Mouse (Mus musculus): ENCODE data around the gene Prodh2. TPM values are rescaled to one million over a fixed set of nuclear protein-coding genes. Genes with fewer than 3 reads are reported as not detected.

Prodh2 gene
- total RNA-seq, 1 experiment, result 0.80 TPM

- H3K4me1 ChIP-seq (ENCODE audit: control insufficient read depth in 2 of 2, insufficient read depth in 2 of 2, low read length in 2 of 2, poor library complexity in 1 of 2), result peaks cover 7 to 18% of the 10 kb centered on the region in 2 experiments
- H3K36me3 ChIP-seq (ENCODE audit: control insufficient read depth, insufficient read depth, low read length, poor library complexity, severe bottlenecking), result peaks cover 53% of the 10 kb centered on the region
- TF ChIP-seq CHD2 (IDR thresholded peaks at IDR 0.05; ENCODE audit: low read depth, low read length) (no peak), MAFK (IDR thresholded peaks at IDR 0.05; ENCODE audit: insufficient read depth, low read depth, low read length) (no peak), HCFC1 (IDR thresholded peaks at IDR 0.05; ENCODE audit: borderline replicate concordance, insufficient read depth, low read length) (no peak), ZC3H11A (IDR thresholded peaks at IDR 0.05; ENCODE audit: borderline replicate concordance, low read depth, low read length) (no peak), ZNF384 (IDR thresholded peaks at IDR 0.05; ENCODE audit: low read depth, low read length) (no peak)
- in situ Hi-C loops (cut with MboI; ENCODE audit: low sequenced_read_pairs in 2 of 2, unreplicated experiment in 2 of 2), result no loop called here
- H3K27ac ChIP-seq (ENCODE audit: insufficient read depth, low read depth, low read length, poor library complexity, severe bottlenecking), result no peak overlapping the region
- no peak overlapping the region for H3K9ac ChIP-seq (ENCODE audit: insufficient read depth, low read depth, low read length, poor library complexity, severe bottlenecking)
- H3K4me3 ChIP-seq (ENCODE audit: insufficient read depth in 1 of 2, low read depth in 1 of 2, low read length in 2 of 2, poor library complexity in 1 of 2, severe bottlenecking in 1 of 2), result no peak overlapping the region
- DNase-seq (ENCODE audit: low read depth, low spot score), result no peak
- no peaks in the 10 kb centered on the region for H3K9me3 ChIP-seq (ENCODE audit: control insufficient read depth, insufficient read depth, low read depth, low read length)
These were observed 43.2 kb upstream of the Prodh2 start for GRCm38 (mm10) chr7:30450241-30450640.

- Histone ChIP-seq H3K27ac (ENCODE audit: insufficient read depth, low read depth, low read length, poor library complexity, severe bottlenecking) (no peak overlapping the region), H3K9ac (ENCODE audit: insufficient read depth, low read depth, low read length, poor library complexity, severe bottlenecking) (no peak overlapping the region), H3K36me3 (ENCODE audit: control insufficient read depth, insufficient read depth, low read length, poor library complexity, severe bottlenecking) (peaks cover 47% of the 10 kb centered on the region), H3K4me3 (ENCODE audit: insufficient read depth in 1 of 2, low read depth in 1 of 2, low read length in 2 of 2, poor library complexity in 1 of 2, severe bottlenecking in 1 of 2) (0 out of 4 replicates have a peak overlapping the region, but pooled peaks of 1 of the 2 experiments have one; percentile 15), H3K4me1 (ENCODE audit: control insufficient read depth in 2 of 2, insufficient read depth in 2 of 2, low read length in 2 of 2, poor library complexity in 1 of 2) (peaks cover 9 to 25% of the 10 kb centered on the region in 2 experiments), H3K9me3 (ENCODE audit: control insufficient read depth, insufficient read depth, low read depth, low read length) (no peaks in the 10 kb centered on the region)
- TF ChIP-seq ZNF384 (IDR thresholded peaks at IDR 0.05; ENCODE audit: low read depth, low read length), result no peak
- TF ChIP-seq ZC3H11A (IDR thresholded peaks at IDR 0.05; ENCODE audit: borderline replicate concordance, low read depth, low read length), result no peak
- no peak for TF ChIP-seq HCFC1 (IDR thresholded peaks at IDR 0.05; ENCODE audit: borderline replicate concordance, insufficient read depth, low read length)
- no peak for TF ChIP-seq CHD2 (IDR thresholded peaks at IDR 0.05; ENCODE audit: low read depth, low read length)
- no peak for TF ChIP-seq MAFK (IDR thresholded peaks at IDR 0.05; ENCODE audit: insufficient read depth, low read depth, low read length)
- in situ Hi-C loops (cut with MboI; ENCODE audit: low sequenced_read_pairs in 2 of 2, unreplicated experiment in 2 of 2), result no loop called here
- DNase-seq (ENCODE audit: low read depth, low spot score), result no peak
These were observed 40.1 kb upstream of the Prodh2 start for GRCm38 (mm10) chr7:30453327-30453726.

GRCm38 (mm10) chr7:30453766-30454165 lies 39.7 kb upstream of the Prodh2 start:
- Histone ChIP-seq H3K9ac (ENCODE audit: insufficient read depth, low read depth, low read length, poor library complexity, severe bottlenecking) (peak overlapping the region; percentile 27; the same call in 1 of the 2 replicates), H3K36me3 (ENCODE audit: control insufficient read depth, insufficient read depth, low read length, poor library complexity, severe bottlenecking) (peaks cover 44% of the 10 kb centered on the region), H3K9me3 (ENCODE audit: control insufficient read depth, insufficient read depth, low read depth, low read length) (no peaks in the 10 kb centered on the region), H3K4me1 (ENCODE audit: control insufficient read depth in 2 of 2, insufficient read depth in 2 of 2, low read length in 2 of 2, poor library complexity in 1 of 2) (peaks cover 9 to 26% of the 10 kb centered on the region in 2 experiments), H3K27ac (ENCODE audit: insufficient read depth, low read depth, low read length, poor library complexity, severe bottlenecking) (peak overlapping the region; percentile 16; the same call in 1 of the 2 replicates), H3K4me3 (ENCODE audit: insufficient read depth in 1 of 2, low read depth in 1 of 2, low read length in 2 of 2, poor library complexity in 1 of 2, severe bottlenecking in 1 of 2) (peak overlapping the region; percentile 15 to 48; a peak in 2 of 4 replicates)
- TF ChIP-seq CHD2 (IDR thresholded peaks at IDR 0.05; ENCODE audit: low read depth, low read length), result no peak
- no peak for TF ChIP-seq ZC3H11A (IDR thresholded peaks at IDR 0.05; ENCODE audit: borderline replicate concordance, low read depth, low read length)
- no peak for TF ChIP-seq HCFC1 (IDR thresholded peaks at IDR 0.05; ENCODE audit: borderline replicate concordance, insufficient read depth, low read length)
- no peak for TF ChIP-seq MAFK (IDR thresholded peaks at IDR 0.05; ENCODE audit: insufficient read depth, low read depth, low read length)
- TF ChIP-seq ZNF384 (IDR thresholded peaks at IDR 0.05; ENCODE audit: low read depth, low read length), result no peak
- no peak for DNase-seq (ENCODE audit: low read depth, low spot score)
- in situ Hi-C loops (cut with MboI; ENCODE audit: low sequenced_read_pairs in 2 of 2, unreplicated experiment in 2 of 2), result no loop called here

GRCm38 (mm10) chr7:30454259-30454658 lies 39.2 kb upstream of the Prodh2 start:
- H3K36me3 ChIP-seq (ENCODE audit: control insufficient read depth, insufficient read depth, low read length, poor library complexity, severe bottlenecking), result peaks cover 40% of the 10 kb centered on the region
- no peak for DNase-seq (ENCODE audit: low read depth, low spot score)
- in situ Hi-C loops (cut with MboI; ENCODE audit: low sequenced_read_pairs in 2 of 2, unreplicated experiment in 2 of 2), result no loop called here
- H3K27ac ChIP-seq (ENCODE audit: insufficient read depth, low read depth, low read length, poor library complexity, severe bottlenecking), result peak overlapping the region; percentile 16; the same call in 1 of the 2 replicates
- peak overlapping the region; percentile 6 to 48; a peak in 2 of 4 replicates for H3K4me3 ChIP-seq (ENCODE audit: insufficient read depth in 1 of 2, low read depth in 1 of 2, low read length in 2 of 2, poor library complexity in 1 of 2, severe bottlenecking in 1 of 2)
- H3K9ac ChIP-seq (ENCODE audit: insufficient read depth, low read depth, low read length, poor library complexity, severe bottlenecking), result peak overlapping the region; percentile 27; the same call in 1 of the 2 replicates
- no peak for TF ChIP-seq ZC3H11A (IDR thresholded peaks at IDR 0.05; ENCODE audit: borderline replicate concordance, low read depth, low read length)
- no peak for TF ChIP-seq CHD2 (IDR thresholded peaks at IDR 0.05; ENCODE audit: low read depth, low read length)
- TF ChIP-seq ZNF384 (IDR thresholded peaks at IDR 0.05; ENCODE audit: low read depth, low read length), result no peak
- no peak for TF ChIP-seq HCFC1 (IDR thresholded peaks at IDR 0.05; ENCODE audit: borderline replicate concordance, insufficient read depth, low read length)
- no peak for TF ChIP-seq MAFK (IDR thresholded peaks at IDR 0.05; ENCODE audit: insufficient read depth, low read depth, low read length)
- H3K9me3 ChIP-seq (ENCODE audit: control insufficient read depth, insufficient read depth, low read depth, low read length), result no peaks in the 10 kb centered on the region
- H3K4me1 ChIP-seq (ENCODE audit: control insufficient read depth in 2 of 2, insufficient read depth in 2 of 2, low read length in 2 of 2, poor library complexity in 1 of 2), result peaks cover 9 to 28% of the 10 kb centered on the region in 2 experiments
